Mouse (Mus musculus) heart, embryonic 14.5 days (tissue): ENCODE data around the gene Zdhhc11. TPM values are rescaled to one million over a fixed set of nuclear protein-coding genes. Genes with fewer than 3 reads are reported as not detected.
"Not testable (repeated sequence)": the region's sequence is repeated elsewhere in the genome, so short reads cannot be mapped to it uniquely, and the experiment has no call there.

Experiments
- ATAC-seq: fragments of 200-750 bp; cut with Nextera tagmentation; 2 replicates; pipeline ENCODE4 v1.8.0; 2017; ENCODE audit warnings: low read depth, moderate TSS enrichment; ENCODE audit not compliant: insufficient number of reproducible peaks, insufficient read depth, low FRiP score
- H3K27ac ChIP-seq, 2 experiments: fragments of 200-500 bp in 1 of 2; fragments of 300-500 bp in 1 of 2; sonication (generic) in 1 of 2; replicated peaks in 1 of 2; 2 replicates each; pipeline ENCODE4 v1.5.1; 2012 to 2014; ENCODE audit warnings: low read depth in 2 of 2, low read length in 2 of 2, control low read depth in 1 of 2, mild to moderate bottlenecking in 1 of 2, mixed read lengths in 1 of 2; ENCODE audit not compliant: control insufficient read depth in 1 of 2, insufficient read depth in 1 of 2
- H3K27me3 ChIP-seq: fragments of 300-500 bp; sonication (generic); 2 replicates; pipeline ENCODE4 v1.6.1; 2014; ENCODE audit warnings: mild to moderate bottlenecking, low read length, control low read depth; ENCODE audit not compliant: control insufficient read depth, insufficient read depth
- H3K36me3 ChIP-seq: fragments of 300-500 bp; sonication (generic); 2 replicates; pipeline ENCODE4 v1.6.1; 2014; ENCODE audit warnings: mild to moderate bottlenecking, control low read depth, low read length, mixed read lengths; ENCODE audit not compliant: control insufficient read depth, insufficient read depth
- H3K4me1 ChIP-seq, 2 experiments: fragments of 200-500 bp in 1 of 2; fragments of 300-500 bp in 1 of 2; sonication (generic) in 1 of 2; 2 replicates each; pipeline ENCODE4 v1.6.1; 2012 to 2014; ENCODE audit warnings: low read length in 2 of 2, control low read depth in 1 of 2, mixed read lengths in 1 of 2; ENCODE audit not compliant: control insufficient read depth in 2 of 2, insufficient read depth in 2 of 2
- H3K4me2 ChIP-seq: fragments of 300-500 bp; sonication (generic); 2 replicates; pipeline ENCODE4 v1.6.1; 2014; ENCODE audit warnings: mild to moderate bottlenecking, low read length
- H3K4me3 ChIP-seq, 2 experiments: fragments of 200-500 bp in 1 of 2; fragments of 300-500 bp in 1 of 2; sonication (generic) in 1 of 2; 2 replicates each; pipeline ENCODE4 v1.5.1; 2012 to 2014; ENCODE audit warnings: low read length in 2 of 2, mild to moderate bottlenecking in 2 of 2, control low read depth in 1 of 2, low read depth in 1 of 2, moderate library complexity in 1 of 2; ENCODE audit not compliant: control insufficient read depth in 1 of 2, insufficient read depth in 1 of 2
- H3K9ac ChIP-seq: fragments of 300-500 bp; sonication (generic); 2 replicates; pipeline ENCODE4 v1.6.1; 2014; ENCODE audit warnings: mild to moderate bottlenecking, low read length
- H3K9me3 ChIP-seq: fragments of 300-500 bp; sonication (generic); 2 replicates; pipeline ENCODE4 v1.6.1; 2016; ENCODE audit warnings: low read length, control low read depth; ENCODE audit not compliant: control insufficient read depth
- WGBS: fragments of 180-500 bp; shearing (Covaris S2); extraction: QIAGEN DNeasy Blood & Tissue Kit; methylation state at CpG from one replicate; pipeline ENCODE4 v1.1.7; 2014; 5-methylcytosine and 5-hydroxymethylcytosine counted together
- polyA plus RNA-seq: library from polyadenylated mRNA; unstranded; fragments of >200 nt; fragmentation: Nextera tagmentation; extraction: Ambion mirVana; gene quantifications from 2 replicates; pipeline ENCODE4 v1.2.1, GENCODE M21; 2014

Zdhhc11 gene
- polyA plus RNA-seq, 1 experiment from 2014 or later, result not detected

DNA sequence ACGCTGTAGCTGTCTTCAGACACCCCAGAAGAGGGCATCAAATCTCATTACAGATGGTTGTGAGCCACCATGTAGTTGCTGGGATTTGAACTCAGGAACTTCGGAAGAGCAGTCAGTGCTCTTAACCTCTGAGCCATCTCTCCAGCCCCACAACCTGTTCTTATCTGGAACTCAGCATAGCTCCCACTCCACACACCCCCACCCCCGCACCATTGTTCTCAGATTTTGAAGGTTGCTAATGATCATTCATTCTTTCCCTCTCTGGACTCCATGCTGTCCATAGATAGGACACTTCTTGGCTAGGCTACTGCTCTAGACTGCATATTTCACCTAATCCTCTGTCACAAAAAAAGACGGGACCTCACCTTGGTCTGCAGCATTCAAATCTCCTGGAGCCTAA lies 43.2 kb downstream of the Zdhhc11 start:
- ATAC-seq, H3K4me3 ChIP-seq, H3K27me3 ChIP-seq, H3K9ac ChIP-seq, H3K27ac ChIP-seq, H3K4me2 ChIP-seq, H3K9me3 ChIP-seq, H3K36me3 ChIP-seq: not testable (repeated sequence)
- H3K4me1 ChIP-seq, result peaks cover 5 to 17% of the 10 kb centered on the region in 2 experiments; a peak in 3 of 4 replicates
- WGBS, result 84% methylated on average over 4 of the region's 4 CpGs

DNA sequence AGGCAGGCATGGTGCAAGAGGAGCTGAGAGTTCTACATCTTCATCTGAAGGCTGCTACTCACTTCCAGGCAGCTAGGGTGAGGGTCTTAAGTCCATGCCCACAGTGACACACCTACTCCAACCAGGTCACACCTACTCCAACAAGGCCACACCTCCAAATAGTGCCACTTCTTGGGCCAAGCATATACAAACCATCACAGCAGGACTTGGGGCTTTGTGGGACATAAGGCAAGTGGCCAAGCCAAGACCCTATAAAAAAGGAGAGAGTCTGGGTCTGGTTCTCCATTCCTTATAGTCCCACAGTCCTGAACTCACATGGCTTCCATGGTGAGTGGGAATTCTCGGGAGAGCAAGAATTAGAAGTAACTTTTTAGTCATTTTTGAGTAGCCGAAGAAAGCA lies 44.6 kb downstream of the Zdhhc11 start:
- not testable (repeated sequence) for H3K27me3 ChIP-seq, H3K4me3 ChIP-seq, H3K9me3 ChIP-seq, ATAC-seq, H3K36me3 ChIP-seq, H3K9ac ChIP-seq, H3K27ac ChIP-seq
- peaks cover 5 to 17% of the 10 kb centered on the region in 2 experiments; a peak in 3 of 4 replicates for H3K4me1 ChIP-seq
- H3K4me2 ChIP-seq, result peak overlapping the region; percentile 100; the same call in 1 of the 2 replicates
- WGBS, result 85% methylated on average over 2 of the region's 2 CpGs

- no peaks in the 10 kb centered on the region for H3K36me3 ChIP-seq
- H3K4me3 ChIP-seq, result peak within 1 kb of the TSS; percentile 61 to 62
- peak within 1 kb of the TSS in 1 of 2 experiments; percentile 35; a peak in 1 of 4 replicates for H3K27ac ChIP-seq
- H3K9me3 ChIP-seq, result no peaks in the 10 kb centered on the region
- ATAC-seq, result peak; percentile 95
- under 1% methylated on average over 56 of the region's 56 CpGs for WGBS
- peaks cover 3% of the 10 kb centered on the region; the same call in 1 of the 2 replicates for H3K27me3 ChIP-seq
- H3K9ac ChIP-seq, result peak within 1 kb of the TSS; percentile 79
- H3K4me1 ChIP-seq, result peaks cover 5 to 17% of the 10 kb centered on the region in 2 experiments; a peak in 3 of 4 replicates
- H3K4me2 ChIP-seq, result peak within 1 kb of the TSS; percentile 100
These were observed 45.5 kb downstream of the Zdhhc11 start, which contains the start of gene Tppp for GRCm38 (mm10) chr13:74008948-74009718. TSS of gene Tppp (plus strand) at chr13:74009407.

DNA sequence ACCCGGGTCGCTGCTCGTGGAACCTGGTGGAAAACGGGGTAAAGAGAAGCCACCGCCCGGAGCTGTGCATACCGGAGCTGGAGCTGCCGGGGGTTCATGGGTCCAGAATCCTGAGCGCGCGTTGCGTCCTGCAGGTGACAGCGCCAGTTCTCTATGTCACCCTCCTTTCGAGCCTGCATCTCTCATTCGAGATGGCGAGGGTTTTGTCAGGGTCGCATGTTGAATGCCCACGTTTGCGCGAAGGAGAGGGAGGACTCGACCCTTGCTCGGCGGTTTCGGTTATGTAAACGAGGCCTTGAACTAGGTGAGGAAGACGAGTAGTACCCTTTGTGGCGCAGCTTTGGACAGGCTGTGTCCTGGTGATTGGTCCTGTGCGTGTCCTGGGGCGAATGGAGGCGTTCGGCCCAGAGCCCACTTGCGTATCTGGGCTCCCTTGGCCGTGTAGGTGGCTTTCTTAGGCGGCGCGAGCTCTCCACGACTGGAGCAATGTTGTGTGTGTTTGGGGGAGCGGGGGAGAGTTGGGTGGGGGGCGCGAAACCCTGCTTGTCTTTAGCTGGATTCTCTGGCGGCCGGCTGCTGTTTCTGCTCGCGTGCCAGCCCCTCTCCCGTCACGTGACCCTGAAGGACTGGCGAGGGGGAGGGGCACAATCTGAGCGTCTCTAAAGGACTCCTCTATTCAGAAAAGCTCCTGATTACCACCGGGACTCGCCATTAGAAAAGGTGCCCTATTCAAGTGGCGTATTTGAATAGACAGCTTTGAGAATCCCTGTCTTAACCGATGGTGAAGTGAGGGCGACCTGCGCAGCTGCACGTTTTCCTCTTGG lies 46.4 kb downstream of the Zdhhc11 start:
- 1% methylated on average over 55 of the region's 55 CpGs for WGBS
- Histone ChIP-seq H3K27ac (0 out of 4 replicates have a peak overlapping the region, but pooled peaks of 1 of the 2 experiments have one; percentile 20), H3K4me1 (peaks cover 5 to 17% of the 10 kb centered on the region in 2 experiments; a peak in 3 of 4 replicates), H3K4me2 (peak overlapping the region; percentile 100), H3K4me3 (peak overlapping the region; percentile 61 to 62), H3K27me3 (peaks cover 3% of the 10 kb centered on the region; the same call in 1 of the 2 replicates), H3K9me3 (no peaks in the 10 kb centered on the region), H3K9ac (peak overlapping the region; percentile 71), H3K36me3 (no peaks in the 10 kb centered on the region)
- no peak for ATAC-seq

DNA sequence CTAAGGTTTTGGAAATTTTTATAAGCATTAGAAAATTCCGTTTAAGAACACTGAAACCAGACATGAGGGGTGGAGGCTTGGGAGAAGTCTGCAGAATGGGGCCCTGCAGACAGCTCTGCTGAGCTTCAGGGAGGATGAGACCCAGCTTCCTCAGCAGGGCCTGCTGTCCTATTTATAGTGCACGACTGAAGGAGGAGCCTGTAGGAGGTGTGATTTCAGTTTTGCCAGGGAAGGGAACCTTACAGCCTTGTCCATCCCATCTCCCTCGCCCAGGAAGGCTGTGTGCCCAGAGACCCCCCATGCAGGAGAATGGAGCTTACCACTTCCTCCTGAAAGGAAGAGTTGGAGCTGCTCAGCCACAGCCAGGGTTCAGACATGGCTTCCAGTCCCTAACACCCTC lies 47.0 kb downstream of the Zdhhc11 start:
- peak overlapping the region; percentile 61 to 62; a peak in 3 of 4 replicates for H3K4me3 ChIP-seq
- H3K36me3 ChIP-seq, result no peaks in the 10 kb centered on the region
- peaks cover 3% of the 10 kb centered on the region; the same call in 1 of the 2 replicates for H3K27me3 ChIP-seq
- peaks cover 5 to 17% of the 10 kb centered on the region in 2 experiments; a peak in 3 of 4 replicates for H3K4me1 ChIP-seq
- H3K9ac ChIP-seq, result peak overlapping the region; percentile 71
- 8% methylated on average over 3 of the region's 3 CpGs for WGBS
- no peaks in the 10 kb centered on the region for H3K9me3 ChIP-seq
- H3K4me2 ChIP-seq, result peak overlapping the region; percentile 100
- ATAC-seq, result no peak
- no peak overlapping the region for H3K27ac ChIP-seq

GRCm38 (mm10) chr13:74015908-74016307 lies 52.3 kb downstream of the Zdhhc11 start:
- WGBS, result 74% methylated on average over 4 of the region's 4 CpGs
- Histone ChIP-seq H3K4me1 (peaks cover 0 to 7% of the 10 kb centered on the region in 2 experiments; a peak in 3 of 4 replicates), H3K9me3 (no peaks in the 10 kb centered on the region), H3K4me3 (no peak overlapping the region), H3K27me3 (peaks cover under 1% of the 10 kb centered on the region; the same call in 1 of the 2 replicates), H3K4me2 (no peak overlapping the region), H3K36me3 (no peaks in the 10 kb centered on the region), H3K9ac (no peak overlapping the region), H3K27ac (no peak overlapping the region)
- ATAC-seq, result no peak

DNA sequence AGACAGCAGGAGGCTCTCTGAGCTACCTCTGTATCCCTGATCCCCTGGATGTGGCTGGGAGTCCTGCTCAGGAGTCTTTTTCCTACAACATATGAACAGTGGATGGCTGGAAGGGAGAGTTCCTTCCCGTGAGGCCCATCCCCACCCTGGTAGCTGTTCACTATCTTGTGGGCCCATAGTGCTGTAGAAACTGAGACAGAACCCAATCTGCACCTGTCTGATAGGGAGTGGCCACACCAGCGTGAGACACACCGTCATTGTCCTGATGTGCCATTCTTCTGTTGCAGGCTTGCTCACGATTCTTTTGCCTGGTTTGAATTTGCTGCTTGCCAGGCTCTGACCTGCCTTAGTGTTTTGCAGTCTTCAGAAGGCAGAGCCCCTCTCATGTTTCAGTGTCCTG lies 53.8 kb downstream of the Zdhhc11 start:
- Histone ChIP-seq H3K4me2 (no peak overlapping the region), H3K36me3 (no peaks in the 10 kb centered on the region), H3K27ac (no peak overlapping the region), H3K27me3 (no peaks in the 10 kb centered on the region), H3K4me3 (no peak overlapping the region), H3K9ac (no peak overlapping the region), H3K4me1 (peaks cover 0 to 3% of the 10 kb centered on the region in 2 experiments; a peak in 2 of 4 replicates), H3K9me3 (no peaks in the 10 kb centered on the region)
- 83% methylated on average over 4 of the region's 4 CpGs for WGBS
- no peak for ATAC-seq
